Mouse (Mus musculus) adrenal gland, postnatal 36 days (tissue): ENCODE data around the gene Sox1. TPM values are rescaled to one million over a fixed set of nuclear protein-coding genes. Genes with fewer than 3 reads are reported as not detected.

Source experiments
- DNase-seq, 2 experiments: peaks; one replicate each; pipeline ENCODE4 v3.0.0; 2021; ENCODE audit warnings: mixed read lengths in 1 of 2
- long read RNA-seq, 2 experiments: library from polyadenylated mRNA; stranded (forward); transcript quantifications; one replicate each; pipeline ENCODE4 v2.0.0; 2021; ENCODE audit warnings: borderline sequencing depth in 2 of 2
- total RNA-seq, 2 experiments: library from RNA; stranded (reverse); gene quantifications; 2 replicates each; pipeline ENCODE4 v1.2.3; 2021

Gene Sox1
- not detected for total RNA-seq
- long read RNA-seq, experiment 1 = 0 reads
- long read RNA-seq, experiment 2 = 0 reads

DNA sequence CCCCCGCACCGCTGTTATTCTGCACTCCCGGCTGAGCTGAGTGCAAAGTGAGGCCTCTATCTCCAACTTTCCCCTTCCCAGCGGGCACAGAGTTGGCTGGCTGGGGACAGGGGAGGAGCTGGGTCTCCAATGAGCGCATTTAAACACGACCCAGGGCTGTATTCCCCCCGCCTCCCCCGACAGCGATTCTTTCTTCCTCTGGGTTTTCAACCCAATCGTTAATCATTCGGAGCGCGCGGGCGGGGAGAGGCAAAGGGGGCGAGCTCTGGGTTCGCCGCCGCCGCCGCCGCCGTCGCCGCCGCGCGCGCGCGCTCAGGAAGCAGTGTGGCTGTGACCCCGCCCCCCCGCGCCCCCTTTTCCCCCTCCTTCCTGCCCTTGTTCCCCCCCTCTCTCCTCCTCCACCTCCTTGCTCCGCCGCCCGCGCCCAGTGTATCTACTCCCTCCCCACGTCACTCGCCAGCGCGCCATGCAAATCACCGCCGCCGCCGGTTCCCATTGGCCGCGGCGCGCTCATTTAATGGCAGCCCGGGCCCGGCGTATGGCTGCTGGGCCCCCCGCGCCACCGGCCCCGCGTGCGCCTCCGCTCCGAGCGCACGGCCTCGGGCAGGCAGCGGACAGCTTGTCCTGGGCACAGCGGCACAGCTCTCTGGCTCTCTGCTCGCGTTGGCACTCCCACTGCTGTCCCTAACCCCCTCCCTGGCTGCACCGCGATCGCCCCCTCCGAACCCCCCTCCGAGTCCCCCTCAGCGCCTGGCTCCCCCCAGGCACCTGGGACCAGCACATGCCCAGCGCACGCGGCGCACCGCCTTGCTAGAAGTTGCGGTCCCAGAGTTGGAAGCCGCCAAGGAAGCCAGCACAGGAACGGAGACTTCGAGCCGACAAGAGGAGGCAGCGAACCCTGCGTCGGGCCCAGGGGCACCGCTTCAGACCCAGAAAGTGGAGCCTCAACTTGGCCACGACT lies at the start of gene Sox1:
Sox1 (plus strand) TSS at position 225 of the 961 bp plus-strand sequence.
- peak in 1 of 2 experiments; percentile 61 for DNase-seq

DNA sequence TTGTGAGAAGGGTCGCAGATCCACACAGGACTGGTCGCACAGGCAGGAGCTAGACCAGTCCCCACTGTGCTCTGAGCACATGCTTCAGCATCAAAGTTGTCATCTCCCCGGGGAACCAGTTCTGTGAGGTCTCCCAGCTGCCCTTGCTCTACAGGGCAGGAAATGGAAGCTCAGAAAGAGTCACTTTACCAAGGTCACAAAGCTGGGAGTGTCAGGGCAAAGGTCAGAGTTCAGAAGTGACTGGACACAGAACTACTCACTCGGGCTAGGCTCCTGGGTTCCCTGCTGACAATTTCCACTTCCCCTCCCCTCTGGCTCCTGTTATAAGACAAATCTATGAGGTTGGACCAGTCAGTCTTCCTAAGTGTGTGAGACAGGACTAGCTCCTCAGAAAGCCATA lies 49.2 kb upstream of the Sox1 start:
- no peak for DNase-seq

- no peak for DNase-seq
These were observed 48.2 kb upstream of the Sox1 start for GRCm38 (mm10) chr8:12346870-12347269.

DNA sequence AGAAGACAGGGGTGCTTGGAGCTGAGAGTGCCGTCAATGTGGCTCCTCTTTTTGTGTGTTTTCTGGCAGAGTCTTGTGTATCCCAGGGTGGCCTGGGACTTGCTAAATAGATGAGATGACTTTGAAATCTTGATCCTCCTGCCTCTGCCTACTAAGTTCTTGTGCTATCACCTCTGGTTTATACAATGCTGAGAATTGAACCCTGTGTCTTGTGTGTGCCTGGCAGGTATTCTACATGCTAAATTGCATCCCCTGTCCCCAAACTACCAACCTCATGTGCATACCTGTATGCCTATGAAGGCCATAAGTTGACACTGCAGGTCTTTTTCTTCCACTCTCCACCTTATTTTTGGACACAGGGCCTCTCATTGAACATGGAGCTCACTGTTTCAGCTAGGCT lies 46.8 kb upstream of the Sox1 start:
- no peak for DNase-seq

- no peak for DNase-seq
These were observed 45.5 kb upstream of the Sox1 start for GRCm38 (mm10) chr8:12349591-12349990.

- no peak for DNase-seq
These were observed 44.0 kb upstream of the Sox1 start for GRCm38 (mm10) chr8:12351121-12351520.

GRCm38 (mm10) chr8:12354406-12355025 lies 40.6 kb upstream of the Sox1 start:
- DNase-seq = peak in 1 of 2 experiments; percentile 9

- DNase-seq = no peak
These were observed 26.9 kb upstream of the Sox1 start for GRCm38 (mm10) chr8:12368161-12368560.

DNA sequence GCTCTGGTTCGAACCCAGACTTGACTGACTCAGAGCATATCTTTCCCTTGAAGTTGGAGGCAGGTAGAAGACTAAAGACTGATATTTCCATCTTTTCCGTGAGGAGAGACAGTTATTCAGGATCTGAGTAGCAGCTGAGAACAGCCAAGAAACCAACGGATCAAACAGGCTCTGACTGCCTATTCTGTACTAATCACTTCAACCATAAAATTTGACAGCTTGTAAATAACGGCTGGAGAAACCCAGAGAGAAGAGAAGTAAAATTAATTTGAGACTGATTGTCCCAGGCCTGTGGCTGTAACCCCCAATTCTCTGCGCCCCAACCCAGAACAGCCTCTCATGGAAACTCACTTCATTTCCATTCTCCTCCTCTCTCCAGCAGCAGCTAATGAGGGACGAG lies 26.2 kb upstream of the Sox1 start:
- no peak for DNase-seq

DNA sequence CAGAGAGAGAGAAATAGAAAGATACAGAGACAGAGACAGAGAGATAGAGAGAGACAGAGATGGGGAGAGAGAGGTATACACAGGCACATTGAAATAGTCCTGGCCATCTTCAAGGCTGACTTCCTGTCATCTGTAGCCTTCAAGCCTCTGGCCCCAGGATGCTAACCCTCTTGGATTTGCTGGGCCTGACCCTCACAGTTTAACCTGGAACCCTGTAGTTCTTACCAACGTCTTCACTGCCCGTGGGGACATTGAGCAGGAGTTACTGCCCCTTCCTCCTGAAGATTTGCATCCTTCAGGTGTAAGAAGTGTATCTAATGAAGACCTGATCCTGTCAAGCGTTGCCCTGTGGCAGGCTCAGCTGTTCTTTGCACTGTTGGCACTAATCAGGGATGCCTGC lies 14.0 kb upstream of the Sox1 start:
- no peak for DNase-seq

DNA sequence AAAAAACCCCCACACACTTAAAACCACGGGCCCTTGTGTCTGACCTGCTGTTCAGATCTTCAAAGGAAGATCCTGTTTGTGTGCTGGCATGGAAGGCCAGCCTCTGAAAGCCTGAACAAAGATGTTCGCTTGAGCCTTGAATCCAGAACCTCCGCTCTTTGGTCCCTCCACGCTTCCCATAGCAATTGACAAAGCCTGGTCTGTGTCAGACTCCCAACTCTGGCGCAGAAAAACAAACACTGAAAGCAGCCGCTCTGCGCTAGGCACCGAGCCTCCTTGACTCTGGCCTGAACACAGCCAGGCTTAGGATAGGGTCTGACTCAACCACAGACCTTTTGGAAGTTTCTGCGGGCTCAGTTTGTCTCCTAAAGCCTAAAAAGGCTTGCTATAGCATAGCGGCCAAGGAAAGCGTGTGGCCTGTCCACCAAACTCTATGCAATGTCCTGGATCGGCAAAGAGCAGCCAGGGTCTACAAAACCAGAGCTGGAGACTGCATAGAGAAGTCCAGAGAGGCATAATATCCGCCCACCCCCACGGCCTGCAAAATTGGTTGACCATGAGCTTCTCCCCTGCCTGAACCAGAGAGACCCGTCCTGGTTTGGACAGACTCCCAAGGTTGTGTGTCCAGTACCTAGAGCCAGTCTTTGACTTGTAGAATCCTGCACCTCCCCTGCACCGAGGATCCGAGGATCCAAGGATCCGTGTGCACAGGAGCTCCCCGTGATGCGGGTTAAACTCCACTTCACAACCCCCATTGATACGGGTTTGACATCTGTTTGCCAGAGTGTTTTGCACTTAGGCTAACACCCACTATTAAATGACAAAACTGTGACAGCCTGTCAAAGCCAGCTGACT lies 12.2 kb upstream of the Sox1 start:
- DNase-seq = no peak

DNA sequence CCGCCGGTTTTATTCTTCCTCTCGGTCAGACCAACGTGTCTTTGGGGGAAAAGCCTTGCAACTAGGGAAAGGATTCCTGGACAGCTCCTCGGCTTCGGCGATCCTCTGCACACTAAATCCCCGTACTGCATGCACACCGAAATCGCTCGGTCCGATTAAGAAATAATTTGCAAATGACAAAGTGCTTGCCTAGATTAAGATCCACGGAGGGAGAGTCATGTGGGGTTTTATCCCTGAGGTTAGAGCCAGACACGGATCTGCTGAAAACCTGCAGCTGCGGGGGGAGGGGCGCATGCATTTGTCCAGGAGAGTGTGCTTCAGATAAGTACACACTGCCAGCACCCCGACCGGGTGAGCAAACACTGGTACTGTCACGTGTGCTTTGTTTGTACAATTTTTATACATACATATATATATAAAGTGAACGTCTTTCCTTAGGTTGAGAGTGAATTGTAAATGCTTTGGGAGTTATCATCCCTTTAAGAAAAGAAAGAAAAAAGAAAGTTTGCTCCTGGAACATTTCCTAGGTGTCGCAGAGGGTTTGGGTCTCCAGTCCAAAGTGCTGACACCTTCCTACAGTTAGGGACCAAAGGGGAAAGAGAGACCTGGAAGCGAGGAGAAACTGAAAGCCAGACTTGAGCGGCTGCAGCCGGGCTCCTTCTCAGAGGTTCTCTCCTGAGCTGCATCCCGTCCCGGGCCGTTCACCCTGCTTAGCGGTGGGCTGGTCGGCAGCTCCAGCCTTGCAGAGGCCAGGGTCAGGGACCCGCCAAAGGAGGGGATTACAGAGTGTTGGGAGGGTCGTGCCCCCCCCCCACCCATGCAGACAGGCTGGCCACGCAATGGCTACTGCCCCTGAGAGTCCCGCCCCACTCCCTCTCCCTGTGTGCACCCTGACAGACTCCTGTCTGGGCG lies 10.9 kb upstream of the Sox1 start:
- no peak for DNase-seq

- no peak for DNase-seq
These were observed 10.0 kb upstream of the Sox1 start for GRCm38 (mm10) chr8:12384996-12385685.

- DNase-seq = no peak
These were observed 9.2 kb upstream of the Sox1 start for GRCm38 (mm10) chr8:12385686-12386488.

GRCm38 (mm10) chr8:12386530-12387222 lies 8.4 kb upstream of the Sox1 start:
- no peak for DNase-seq

DNA sequence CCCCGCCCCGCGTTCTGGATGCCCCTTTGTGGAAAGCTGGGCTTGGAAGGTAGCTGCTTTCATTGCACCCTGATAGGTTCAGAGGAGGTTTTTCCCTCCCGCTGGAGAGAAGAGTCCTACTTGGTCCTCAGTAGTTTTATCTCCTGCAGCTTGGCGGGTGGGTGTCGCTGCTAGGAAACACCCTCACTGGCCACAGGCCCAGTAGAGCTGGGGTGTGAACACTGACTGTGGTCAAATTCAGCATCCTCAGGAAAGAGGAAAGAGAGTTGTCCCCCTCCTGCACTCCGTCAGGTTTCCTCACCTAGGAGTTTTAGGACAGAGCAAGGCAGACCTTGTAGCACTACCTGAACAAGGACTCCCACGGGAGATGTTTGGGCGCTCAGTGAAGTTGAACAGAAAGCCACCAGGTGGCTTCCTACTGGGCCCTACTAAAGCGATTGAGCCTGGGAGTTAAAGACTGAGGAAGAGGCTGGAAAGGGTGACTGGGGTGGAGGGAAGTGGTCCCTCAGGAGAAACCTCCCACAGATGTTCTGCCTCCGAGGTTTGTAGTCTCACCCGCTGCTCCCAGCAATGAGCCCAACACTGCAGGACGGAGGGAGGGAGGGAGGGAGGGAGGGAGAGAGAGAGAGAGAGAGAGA lies 7.8 kb upstream of the Sox1 start:
- DNase-seq = no peak

GRCm38 (mm10) chr8:12387901-12388300 lies 7.2 kb upstream of the Sox1 start:
- no peak for DNase-seq

GRCm38 (mm10) chr8:12388390-12389115 lies 6.5 kb upstream of the Sox1 start:
- no peak for DNase-seq
